Mouse (Mus musculus) liver, postnatal 0 days (tissue): ENCODE results near the gene Cyp26b1. TPM values are rescaled to one million over a fixed set of nuclear protein-coding genes. Genes with fewer than 3 reads are reported as not detected.

Experiments used
- ATAC-seq: fragments of 200-750 bp; cut with Nextera tagmentation; 2 replicates; pipeline ENCODE4 v1.8.0; 2017; ENCODE audit warnings: mild to moderate bottlenecking, moderate library complexity
- DNase-seq: peaks from one replicate; pipeline ENCODE4 v3.0.0-alpha.2; 2016
- H3K27ac ChIP-seq: fragments of 300-500 bp; sonication (generic); 2 replicates; pipeline ENCODE4 v1.5.1; 2014; ENCODE audit warnings: antibody characterized with exemption, moderate library complexity, mild to moderate bottlenecking, low read depth
- H3K27me3 ChIP-seq: fragments of 300-500 bp; sonication (generic); 2 replicates; pipeline ENCODE4 v1.6.1; 2014; ENCODE audit warnings: low read length, control low read depth, mixed read lengths; ENCODE audit not compliant: insufficient read depth
- H3K36me3 ChIP-seq: fragments of 300-500 bp; sonication (generic); replicated peaks from 2 replicates; pipeline ENCODE4 v1.6.1; 2014; ENCODE audit warnings: mild to moderate bottlenecking, control low read depth, low read length, moderate library complexity, mixed read lengths; ENCODE audit not compliant: insufficient read depth
- H3K4me1 ChIP-seq: fragments of 300-500 bp; sonication (generic); 2 replicates; pipeline ENCODE4 v1.6.1; 2014; ENCODE audit warnings: antibody characterized with exemption, mild to moderate bottlenecking, control low read depth; ENCODE audit not compliant: insufficient read depth
- H3K4me2 ChIP-seq: fragments of 300-500 bp; sonication (generic); 2 replicates; pipeline ENCODE4 v1.6.1; 2014; ENCODE audit warnings: low read depth, mild to moderate bottlenecking, low read length, moderate library complexity, mixed read lengths
- H3K4me3 ChIP-seq: fragments of 300-500 bp; sonication (generic); 2 replicates; pipeline ENCODE4 v1.5.1; 2014; ENCODE audit warnings: low read depth, low read length
- H3K9ac ChIP-seq: fragments of 300-500 bp; sonication (generic); replicated peaks from 2 replicates; pipeline ENCODE4 v1.6.1; 2014; ENCODE audit warnings: mild to moderate bottlenecking, moderate library complexity
- H3K9me3 ChIP-seq: fragments of 300-500 bp; sonication (generic); 2 replicates; pipeline ENCODE4 v1.6.1; 2016; ENCODE audit warnings: mild to moderate bottlenecking, control low read depth, low read length, mixed read lengths
- CTCF ChIP-seq: sonication (generic); IDR thresholded peaks from 2 replicates; pipeline ENCODE4 v1.5.1; 2016; ENCODE audit warnings: antibody characterized with exemption, low read depth
- EP300 ChIP-seq: IDR thresholded peaks from 2 replicates; pipeline ENCODE4 v1.6.1; 2016; ENCODE audit warnings: antibody characterized with exemption, low read depth, mild to moderate bottlenecking
- WGBS: fragments of 180-500 bp; shearing (Covaris S2); extraction: QIAGEN DNeasy Blood & Tissue Kit; methylation state at CpG from one replicate; pipeline ENCODE4 v1.1.7; 2014; ENCODE audit not compliant: insufficient replicate concordance; 5-methylcytosine and 5-hydroxymethylcytosine counted together
- polyA plus RNA-seq: library from polyadenylated mRNA; unstranded; fragments of >200 nt; fragmentation: Nextera tagmentation; extraction: Ambion mirVana; gene quantifications from 2 replicates; pipeline ENCODE4 v1.2.1, GENCODE M21; 2015

The Cyp26b1 gene
- polyA plus RNA-seq, 1 experiment from 2014 or later = 0.14 TPM

DNA sequence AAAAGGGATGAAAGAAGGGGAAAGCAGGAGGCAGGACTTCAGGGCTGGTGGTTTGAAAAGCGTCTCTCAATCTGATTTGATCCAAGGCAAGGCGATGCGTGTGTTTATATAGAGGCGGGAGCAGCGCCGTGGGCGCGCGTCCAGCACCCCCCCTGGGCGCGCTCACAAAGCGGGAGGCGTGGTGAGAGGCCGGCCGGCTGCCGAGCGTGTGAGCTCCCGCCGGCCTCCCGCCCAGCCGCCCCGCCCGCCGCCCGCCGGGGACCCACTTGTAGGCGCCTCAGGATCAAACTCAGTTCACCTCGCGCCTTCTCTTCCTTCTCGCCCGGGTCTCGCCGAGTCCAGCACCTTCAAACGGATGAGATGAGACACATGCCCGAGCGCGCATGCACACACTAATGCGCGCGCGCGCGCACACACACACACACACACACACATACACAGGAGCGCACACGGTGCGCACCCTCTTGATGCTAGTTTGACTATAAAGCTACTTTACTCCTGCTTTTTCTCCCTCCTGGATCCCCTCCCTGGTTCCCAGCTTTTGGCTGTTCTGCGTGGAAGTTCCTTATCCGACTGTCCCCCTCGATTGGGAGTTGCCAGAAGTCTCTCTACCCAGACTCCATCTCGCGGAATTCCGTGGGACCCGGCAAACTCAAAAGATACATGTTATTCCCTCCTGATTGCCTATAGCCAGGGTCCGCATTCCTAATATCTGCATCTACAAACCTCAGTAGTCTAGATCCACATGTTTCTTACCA, 4.6 kb downstream of the Cyp26b1 start:
- H3K4me3 ChIP-seq = peak overlapping the region; percentile 43
- DNase-seq = peak; percentile 34
- H3K9ac ChIP-seq = no peak overlapping the region
- no peaks in the 10 kb centered on the region for H3K9me3 ChIP-seq
- no peaks in the 10 kb centered on the region for H3K36me3 ChIP-seq
- H3K4me2 ChIP-seq = peak overlapping the region; percentile 69
- H3K27ac ChIP-seq = no peak overlapping the region
- no peak for TF ChIP-seq CTCF
- no peak for TF ChIP-seq EP300
- ATAC-seq = no peak
- H3K27me3 ChIP-seq = peaks cover 62% of the 10 kb centered on the region
- 1% methylated on average over 37 of the region's 54 CpGs for WGBS
- H3K4me1 ChIP-seq = peaks cover 29% of the 10 kb centered on the region

- Histone ChIP-seq H3K36me3 (no peaks in the 10 kb centered on the region), H3K9ac (no peak overlapping the region), H3K4me1 (peaks cover 36% of the 10 kb centered on the region), H3K4me3 (peak overlapping the region; percentile 43), H3K27me3 (peaks cover 69% of the 10 kb centered on the region), H3K4me2 (peak overlapping the region; percentile 69), H3K9me3 (no peaks in the 10 kb centered on the region), H3K27ac (no peak overlapping the region)
- ATAC-seq (no peak), DNase-seq (peak; percentile 20)
- TF ChIP-seq EP300 (no peak), CTCF (no peak)
- under 1% methylated on average over 41 of the region's 41 CpGs for WGBS
These were observed 5.3 kb downstream of the Cyp26b1 start for GRCm38 (mm10) chr6:84588221-84588894.

DNA sequence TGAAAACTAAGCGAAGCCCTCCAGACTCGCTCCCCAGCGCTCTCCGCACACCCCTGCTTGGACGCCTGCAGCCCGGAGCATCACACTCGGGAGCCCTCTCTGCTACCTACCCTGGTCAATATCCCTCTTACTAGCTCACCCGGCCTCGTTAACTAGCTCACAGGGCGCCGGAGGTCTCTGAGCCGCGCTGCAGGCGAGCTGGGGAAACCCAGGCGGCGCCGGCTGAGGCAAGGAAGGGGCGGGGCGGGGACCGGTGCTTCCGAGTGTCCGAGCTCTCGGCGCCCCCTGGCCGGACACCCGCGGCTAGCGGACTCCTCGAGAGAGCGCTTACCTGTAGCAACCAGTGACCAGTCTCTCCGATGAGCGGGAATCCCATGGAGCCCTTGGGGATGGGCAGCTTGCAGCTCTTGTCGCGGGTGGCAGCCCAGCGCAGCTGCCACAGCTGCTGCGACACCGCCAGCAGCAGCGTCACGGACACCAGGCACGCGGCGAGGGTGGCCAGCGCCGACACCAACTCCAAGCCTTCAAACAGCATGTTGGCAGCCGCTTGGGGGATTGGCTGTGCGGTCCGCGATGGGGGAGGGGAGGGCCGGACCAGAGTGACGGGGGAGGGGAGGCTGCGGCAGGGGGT, 6.1 kb downstream of the Cyp26b1 start:
- H3K27me3 ChIP-seq = peaks cover 77% of the 10 kb centered on the region
- no peaks in the 10 kb centered on the region for H3K9me3 ChIP-seq
- no peak overlapping the region for H3K27ac ChIP-seq
- no peaks in the 10 kb centered on the region for H3K36me3 ChIP-seq
- peak overlapping the region; percentile 69 for H3K4me2 ChIP-seq
- DNase-seq (peak; percentile 54), ATAC-seq (no peak)
- no peak for TF ChIP-seq CTCF
- TF ChIP-seq EP300 = no peak
- peak overlapping the region; percentile 43 for H3K4me3 ChIP-seq
- H3K4me1 ChIP-seq = peaks cover 41% of the 10 kb centered on the region
- under 1% methylated on average over 46 of the region's 51 CpGs for WGBS
- H3K9ac ChIP-seq = no peak overlapping the region

GRCm38 (mm10) chr6:84586551-84587200, 7.0 kb downstream of the Cyp26b1 start:
- peaks cover 41% of the 10 kb centered on the region for H3K4me1 ChIP-seq

GRCm38 (mm10) chr6:84585686-84586300, 7.9 kb downstream of the Cyp26b1 start:
- Histone ChIP-seq H3K9me3 (no peaks in the 10 kb centered on the region), H3K27ac (no peak overlapping the region), H3K27me3 (peaks cover 93% of the 10 kb centered on the region), H3K9ac (no peak overlapping the region), H3K4me2 (peak overlapping the region; percentile 53), H3K4me3 (peak overlapping the region; percentile 22), H3K36me3 (no peaks in the 10 kb centered on the region), H3K4me1 (peaks cover 41% of the 10 kb centered on the region)
- no peak for TF ChIP-seq CTCF
- no peak for TF ChIP-seq EP300
- WGBS = 2% methylated on average over 37 of the region's 37 CpGs
- ATAC-seq = no peak
- peak; percentile 15 for DNase-seq

More at GRCm38 (mm10) chr6:84586551-84587200, 7.0 kb downstream of the Cyp26b1 start:
- H3K4me2 ChIP-seq = peak overlapping the region; percentile 69; the same call in 1 of the 2 replicates
- ATAC-seq = no peak
- H3K9me3 ChIP-seq = no peaks in the 10 kb centered on the region
- H3K27me3 ChIP-seq = peaks cover 86% of the 10 kb centered on the region
- no peak overlapping the region for H3K27ac ChIP-seq
- WGBS = 3% methylated on average over 28 of the region's 28 CpGs
- DNase-seq = peak; percentile 13
- no peak overlapping the region for H3K9ac ChIP-seq
- peak overlapping the region; percentile 22; the same call in 1 of the 2 replicates for H3K4me3 ChIP-seq
- no peak for TF ChIP-seq EP300
- TF ChIP-seq CTCF = no peak
- no peaks in the 10 kb centered on the region for H3K36me3 ChIP-seq
